Mouse (Mus musculus): Measurements from ENCODE around the gene Rps5. TPM values are rescaled to one million over a fixed set of nuclear protein-coding genes. Genes with fewer than 3 reads are reported as not detected.

Rps5 gene
- polyA plus RNA-seq, 1 experiment from 2014 or later: 866 TPM

DNA sequence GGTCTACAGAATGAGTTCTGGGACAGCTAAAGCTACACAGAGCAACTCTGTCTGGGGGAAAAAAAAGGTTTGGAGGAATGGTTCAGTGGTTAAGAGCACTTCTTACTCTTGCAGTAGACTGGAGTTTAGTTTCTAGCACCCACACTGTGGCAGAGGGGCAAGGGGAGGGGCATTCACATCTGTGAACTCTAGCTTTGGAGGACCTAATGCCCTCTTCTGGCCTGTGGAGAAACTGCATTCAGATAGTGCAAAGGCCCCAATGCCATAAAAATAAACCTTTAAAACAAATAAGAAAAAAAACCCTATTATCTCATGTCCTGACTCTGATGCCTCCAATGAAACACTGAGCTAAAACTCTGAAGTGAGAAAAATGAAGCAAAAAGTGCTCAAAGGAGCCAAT lies 21.4 kb downstream of the Rps5 start:
- no peak overlapping the region for H3K4me2 ChIP-seq
- H3K27me3 ChIP-seq (ENCODE audit: control insufficient read depth, insufficient read depth, low read length): no peaks in the 10 kb centered on the region; the same call in 1 of the 2 replicates
- H3K27ac ChIP-seq (ENCODE audit: low read depth, low read length): no peak overlapping the region
- H3K4me3 ChIP-seq (ENCODE audit: low read depth, low read length): no peak overlapping the region
- no peaks in the 10 kb centered on the region for H3K9me3 ChIP-seq (ENCODE audit: control insufficient read depth, low read length)
- no peak overlapping the region for H3K9ac ChIP-seq (ENCODE audit: low read length)
- H3K4me1 ChIP-seq (ENCODE audit: control insufficient read depth, insufficient read depth, low read length): no peaks in the 10 kb centered on the region
- H3K36me3 ChIP-seq (ENCODE audit: control insufficient read depth, insufficient read depth, low read length): no peaks in the 10 kb centered on the region
- ATAC-seq (ENCODE audit: low FRiP score) (no peak), DNase-seq (ENCODE audit: low spot score, missing footprints) (no peak)

DNA sequence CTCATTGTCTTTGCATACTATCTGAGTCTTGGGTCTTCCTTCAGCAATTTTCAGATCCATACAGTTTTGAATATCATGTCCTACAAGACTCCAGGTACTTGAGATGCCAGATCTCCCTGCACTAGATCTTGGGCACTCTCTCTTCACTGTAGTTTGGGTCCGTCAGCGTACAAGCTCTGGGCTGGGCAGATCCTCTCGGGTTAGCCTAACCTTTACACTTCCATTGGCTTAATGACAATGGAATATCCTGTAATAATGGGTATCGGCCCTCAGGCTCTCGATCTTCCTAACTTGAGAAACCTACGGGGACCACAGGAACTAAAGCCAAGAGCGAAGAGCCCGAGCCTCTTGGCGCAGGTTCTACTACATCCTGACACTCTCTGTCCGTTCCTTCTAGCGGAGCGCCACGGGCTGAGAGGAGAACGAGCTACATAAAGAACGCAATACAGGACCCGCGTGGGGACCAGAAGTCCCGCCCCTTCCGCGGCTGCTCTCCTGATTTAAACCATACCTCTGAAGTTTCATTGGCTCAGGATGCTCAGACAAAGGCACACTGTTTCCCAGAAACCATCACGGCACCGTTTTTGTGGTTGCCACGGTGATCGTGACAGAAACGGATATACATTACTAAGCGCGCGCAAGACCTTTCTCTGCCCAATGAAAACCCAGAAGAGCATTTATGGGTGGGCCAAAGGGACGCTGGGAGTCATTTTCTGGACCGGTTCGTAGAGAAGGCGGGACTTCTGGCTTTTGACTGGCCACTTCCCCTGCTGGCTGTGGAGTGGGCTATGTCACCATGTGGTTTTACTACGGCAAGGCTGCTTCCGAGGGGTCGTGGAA lies 27.2 kb downstream of the Rps5 start:
- peak overlapping the region; percentile 63 for H3K9ac ChIP-seq (ENCODE audit: low read length)
- H3K4me1 ChIP-seq (ENCODE audit: control insufficient read depth, insufficient read depth, low read length): peaks cover 6% of the 10 kb centered on the region; the same call in 1 of the 2 replicates
- H3K4me2 ChIP-seq: peak overlapping the region; percentile 53
- 11% methylated on average over 35 of the region's 35 CpGs for WGBS
- H3K36me3 ChIP-seq (ENCODE audit: control insufficient read depth, insufficient read depth, low read length): no peaks in the 10 kb centered on the region
- no peaks in the 10 kb centered on the region for H3K9me3 ChIP-seq (ENCODE audit: control insufficient read depth, low read length)
- peak overlapping the region; percentile 32 for H3K4me3 ChIP-seq (ENCODE audit: low read depth, low read length)
- H3K27me3 ChIP-seq (ENCODE audit: control insufficient read depth, insufficient read depth, low read length): no peaks in the 10 kb centered on the region
- peak; percentile 97 for DNase-seq (ENCODE audit: low spot score, missing footprints)
- ATAC-seq (ENCODE audit: low FRiP score): peak; percentile 98
- H3K27ac ChIP-seq (ENCODE audit: low read depth, low read length): peak overlapping the region; percentile 67

DNA sequence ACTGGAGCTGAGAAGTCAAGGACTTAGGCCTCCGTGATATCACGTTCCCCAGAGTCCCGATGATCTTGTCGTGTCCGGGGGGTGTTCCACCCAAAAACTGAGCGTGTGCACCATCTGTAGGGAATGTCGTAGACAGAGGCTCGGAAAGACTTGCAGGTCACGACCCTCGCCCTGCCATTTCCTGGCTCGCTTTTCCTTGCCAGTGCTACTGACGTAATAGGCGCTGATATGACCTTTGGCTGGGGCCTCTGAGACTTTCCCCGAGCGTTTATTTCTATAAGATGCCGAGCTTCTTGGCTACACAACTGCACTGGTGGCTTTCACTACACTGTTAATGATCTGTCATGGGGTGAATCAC lies 27.8 kb downstream of the Rps5 start:
- no peak for DNase-seq (ENCODE audit: low spot score, missing footprints)
- H3K27ac ChIP-seq (ENCODE audit: low read depth, low read length): peak overlapping the region; percentile 40; the same call in 1 of the 2 replicates
- H3K4me1 ChIP-seq (ENCODE audit: control insufficient read depth, insufficient read depth, low read length): peaks cover 6% of the 10 kb centered on the region; the same call in 1 of the 2 replicates
- ATAC-seq (ENCODE audit: low FRiP score): no peak
- no peaks in the 10 kb centered on the region for H3K9me3 ChIP-seq (ENCODE audit: control insufficient read depth, low read length)
- peak overlapping the region; percentile 53 for H3K4me2 ChIP-seq
- peak overlapping the region; percentile 32 for H3K4me3 ChIP-seq (ENCODE audit: low read depth, low read length)
- peak overlapping the region; percentile 63 for H3K9ac ChIP-seq (ENCODE audit: low read length)
- no peaks in the 10 kb centered on the region for H3K27me3 ChIP-seq (ENCODE audit: control insufficient read depth, insufficient read depth, low read length)
- H3K36me3 ChIP-seq (ENCODE audit: control insufficient read depth, insufficient read depth, low read length): no peaks in the 10 kb centered on the region
- WGBS: 12% methylated on average over 16 of the region's 16 CpGs

DNA sequence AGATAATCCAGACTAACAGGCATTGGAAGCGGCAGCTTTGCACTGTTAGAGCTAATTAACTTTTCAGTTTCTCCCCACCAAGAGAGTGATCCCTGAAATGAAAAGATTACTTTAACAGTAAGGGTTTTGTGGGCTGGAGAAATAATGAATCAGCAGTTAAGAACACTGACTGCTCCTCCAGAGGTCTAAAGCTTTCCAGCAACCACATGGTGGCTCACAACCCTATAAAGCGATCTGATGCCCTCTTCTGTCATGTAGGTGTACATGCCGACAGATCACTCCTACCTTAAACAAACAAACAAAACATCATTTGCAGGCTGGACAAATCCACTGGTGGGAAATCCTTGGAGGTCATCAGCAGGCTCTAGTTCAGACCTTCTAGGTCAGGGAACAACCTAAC lies 32.8 kb downstream of the Rps5 start:
- Histone ChIP-seq H3K27ac (ENCODE audit: low read depth, low read length) (no peak overlapping the region), H3K9ac (ENCODE audit: low read length) (no peak overlapping the region), H3K9me3 (ENCODE audit: control insufficient read depth, low read length) (no peaks in the 10 kb centered on the region), H3K27me3 (ENCODE audit: control insufficient read depth, insufficient read depth, low read length) (no peaks in the 10 kb centered on the region), H3K4me1 (ENCODE audit: control insufficient read depth, insufficient read depth, low read length) (peaks cover 4% of the 10 kb centered on the region; the same call in 1 of the 2 replicates), H3K36me3 (ENCODE audit: control insufficient read depth, insufficient read depth, low read length) (no peaks in the 10 kb centered on the region), H3K4me2 (no peak overlapping the region), H3K4me3 (ENCODE audit: low read depth, low read length) (no peak overlapping the region)
- ATAC-seq (ENCODE audit: low FRiP score): no peak
- 66% methylated on average over 3 of the region's 3 CpGs for WGBS
- no peak for DNase-seq (ENCODE audit: low spot score, missing footprints)

DNA sequence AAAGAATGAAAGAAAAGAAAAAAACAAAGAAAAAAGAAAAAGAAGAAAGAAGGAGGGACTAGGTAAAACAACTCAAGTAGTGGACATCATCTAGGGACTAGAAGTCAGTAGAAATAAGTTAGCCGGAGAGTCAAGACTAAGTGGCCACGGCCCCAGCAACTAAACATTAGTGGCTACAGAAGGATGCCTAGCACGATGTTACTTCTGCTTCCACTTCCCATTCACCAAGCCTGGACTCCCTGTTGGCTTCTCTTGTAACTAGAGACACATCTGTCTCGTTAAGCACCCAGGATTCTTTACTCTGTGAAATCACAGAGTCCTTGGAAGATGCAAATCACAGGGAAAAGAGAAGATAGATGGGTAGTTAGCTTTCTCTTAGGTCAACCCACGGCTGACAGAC lies 35.4 kb downstream of the Rps5 start:
- Histone ChIP-seq H3K9ac (ENCODE audit: low read length) (no peak overlapping the region), H3K4me2 (no peak overlapping the region), H3K9me3 (ENCODE audit: control insufficient read depth, low read length) (no peaks in the 10 kb centered on the region), H3K27me3 (ENCODE audit: control insufficient read depth, insufficient read depth, low read length) (no peaks in the 10 kb centered on the region), H3K36me3 (ENCODE audit: control insufficient read depth, insufficient read depth, low read length) (no peaks in the 10 kb centered on the region), H3K4me1 (ENCODE audit: control insufficient read depth, insufficient read depth, low read length) (no peaks in the 10 kb centered on the region), H3K4me3 (ENCODE audit: low read depth, low read length) (no peak overlapping the region), H3K27ac (ENCODE audit: low read depth, low read length) (no peak overlapping the region)
- DNase-seq (ENCODE audit: low spot score, missing footprints) (no peak), ATAC-seq (ENCODE audit: low FRiP score) (no peak)
- WGBS: 83% methylated on average over 5 of the region's 5 CpGs

DNA sequence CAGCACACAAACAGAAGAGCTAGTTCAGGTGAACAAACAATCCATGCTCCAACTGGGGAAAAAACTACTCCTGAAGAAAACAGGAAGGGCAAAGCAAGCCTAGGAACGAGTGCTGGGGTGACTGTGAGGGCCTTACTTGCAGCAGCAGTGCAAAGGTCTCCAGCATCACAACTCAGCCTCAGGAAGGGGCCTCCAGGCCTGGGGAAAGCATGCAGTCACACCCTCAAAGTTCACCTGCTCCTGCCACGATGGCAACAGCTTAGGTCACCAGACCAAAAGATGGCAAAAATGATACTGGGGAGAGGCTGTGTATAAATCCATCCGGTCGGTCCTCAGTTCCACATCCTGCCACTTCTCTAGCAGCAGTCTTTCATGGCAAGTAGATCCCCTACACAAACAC lies 36.9 kb downstream of the Rps5 start:
- H3K9me3 ChIP-seq (ENCODE audit: control insufficient read depth, low read length): no peaks in the 10 kb centered on the region
- ATAC-seq (ENCODE audit: low FRiP score) (no peak), DNase-seq (ENCODE audit: low spot score, missing footprints) (no peak)
- H3K36me3 ChIP-seq (ENCODE audit: control insufficient read depth, insufficient read depth, low read length): no peaks in the 10 kb centered on the region
- no peak overlapping the region for H3K27ac ChIP-seq (ENCODE audit: low read depth, low read length)
- H3K4me1 ChIP-seq (ENCODE audit: control insufficient read depth, insufficient read depth, low read length): no peaks in the 10 kb centered on the region
- no peak overlapping the region for H3K4me2 ChIP-seq
- WGBS: 85% methylated on average over 4 of the region's 4 CpGs
- no peaks in the 10 kb centered on the region for H3K27me3 ChIP-seq (ENCODE audit: control insufficient read depth, insufficient read depth, low read length)
- H3K4me3 ChIP-seq (ENCODE audit: low read depth, low read length): no peak overlapping the region
- no peak overlapping the region for H3K9ac ChIP-seq (ENCODE audit: low read length)

DNA sequence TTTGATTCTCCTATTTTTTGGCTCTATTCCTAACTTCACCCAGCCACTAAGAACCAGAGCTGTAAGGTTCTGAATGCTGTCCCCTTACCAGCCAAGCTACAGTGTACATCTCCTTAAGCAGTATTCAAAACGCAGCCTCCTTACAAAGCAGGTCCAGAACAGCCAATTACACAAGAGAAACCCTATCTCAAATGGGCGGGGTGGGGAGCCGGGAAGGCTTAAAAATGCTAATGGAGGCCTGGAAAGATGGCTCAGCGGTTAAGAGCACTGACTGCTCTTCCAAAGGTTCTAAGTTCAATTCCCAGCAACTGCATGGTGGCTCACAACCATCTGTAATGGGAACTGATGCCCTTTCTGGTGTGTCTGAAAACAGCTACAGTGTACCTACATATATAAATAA lies 37.6 kb downstream of the Rps5 start:
- no peaks in the 10 kb centered on the region for H3K36me3 ChIP-seq (ENCODE audit: control insufficient read depth, insufficient read depth, low read length)
- WGBS: 12% methylated on average over 4 of the region's 4 CpGs
- no peak for ATAC-seq (ENCODE audit: low FRiP score)

DNA sequence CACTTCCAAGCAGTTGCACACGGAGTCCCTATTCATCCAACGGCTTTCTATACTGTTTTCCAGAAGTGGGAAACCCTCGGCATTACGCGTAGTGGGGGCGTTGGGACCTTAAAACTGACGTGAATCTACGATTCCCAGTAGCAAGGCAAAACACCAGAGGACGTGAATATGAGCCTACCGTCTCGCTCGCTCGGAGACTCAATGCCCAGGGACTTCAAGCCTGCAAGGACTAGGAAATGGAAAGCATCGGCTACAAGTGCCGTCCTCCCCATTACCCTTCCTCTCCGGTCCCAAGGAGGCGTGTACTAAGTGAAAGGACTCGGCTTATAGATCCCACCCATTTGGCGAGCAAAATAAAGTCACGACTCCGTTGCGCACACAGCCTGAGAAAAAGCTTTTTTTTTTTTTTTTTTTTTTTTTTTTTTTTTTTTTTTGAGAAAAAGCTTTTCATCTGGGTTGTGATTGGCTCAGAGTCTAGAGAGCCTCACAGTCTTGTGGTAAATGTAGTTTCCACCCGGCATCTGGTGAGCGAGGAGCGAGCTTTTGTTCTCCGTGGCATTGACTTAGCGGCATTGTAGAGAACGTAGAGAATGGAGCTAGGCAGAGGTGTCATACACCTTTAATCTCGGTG lies 39.5 kb downstream of the Rps5 start:
- Histone ChIP-seq H3K27ac (ENCODE audit: low read depth, low read length) (peak overlapping the region; percentile 51), H3K27me3 (ENCODE audit: control insufficient read depth, insufficient read depth, low read length) (no peaks in the 10 kb centered on the region), H3K36me3 (ENCODE audit: control insufficient read depth, insufficient read depth, low read length) (no peaks in the 10 kb centered on the region), H3K9me3 (ENCODE audit: control insufficient read depth, low read length) (no peaks in the 10 kb centered on the region), H3K9ac (ENCODE audit: low read length) (peak overlapping the region; percentile 43), H3K4me2 (peak overlapping the region; percentile 49), H3K4me3 (ENCODE audit: low read depth, low read length) (peak overlapping the region; percentile 26), H3K4me1 (ENCODE audit: control insufficient read depth, insufficient read depth, low read length) (peaks cover 8% of the 10 kb centered on the region)
- ATAC-seq (ENCODE audit: low FRiP score) (peak; percentile 78), DNase-seq (ENCODE audit: low spot score, missing footprints) (peak; percentile 95)
- 4% methylated on average over 29 of the region's 29 CpGs for WGBS

More for the DNA sequence above, 37.6 kb downstream of the Rps5 start:
- no peaks in the 10 kb centered on the region for H3K27me3 ChIP-seq (ENCODE audit: control insufficient read depth, insufficient read depth, low read length)
- H3K4me1 ChIP-seq (ENCODE audit: control insufficient read depth, insufficient read depth, low read length): no peaks in the 10 kb centered on the region
- H3K9ac ChIP-seq (ENCODE audit: low read length): no peak overlapping the region
- no peaks in the 10 kb centered on the region for H3K9me3 ChIP-seq (ENCODE audit: control insufficient read depth, low read length)
- no peak for DNase-seq (ENCODE audit: low spot score, missing footprints)
- no peak overlapping the region for H3K27ac ChIP-seq (ENCODE audit: low read depth, low read length)
- H3K4me2 ChIP-seq: no peak overlapping the region
- no peak overlapping the region for H3K4me3 ChIP-seq (ENCODE audit: low read depth, low read length)

DNA sequence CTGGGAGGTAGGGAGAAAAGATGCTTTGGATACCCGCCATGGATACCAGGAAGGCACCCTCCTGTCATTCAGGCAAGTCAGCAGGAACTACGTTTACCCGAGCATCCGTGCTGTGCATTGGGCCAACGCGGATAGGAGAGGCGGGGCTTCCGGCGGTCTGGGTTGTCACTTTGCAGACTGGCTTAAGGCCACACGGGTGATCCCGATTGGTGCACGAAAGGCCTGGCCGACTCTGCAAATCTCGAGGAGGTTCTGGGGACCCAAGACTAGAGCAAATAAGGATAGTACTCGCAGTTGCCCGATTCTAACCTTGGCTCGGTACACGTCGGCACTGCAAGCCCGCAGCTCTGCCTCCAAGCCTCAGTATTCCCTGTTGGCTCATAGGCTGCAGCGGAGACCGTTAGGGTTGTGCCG lies 43.6 kb downstream of the Rps5 start, which contains the start of gene Zfp324:
Gene Zfp324, plus strand, starts transcription at position 161 of the 414 bp plus-strand sequence.
- peak within 1 kb of the TSS; percentile 67 for H3K27ac ChIP-seq (ENCODE audit: low read depth, low read length)
- DNase-seq (ENCODE audit: low spot score, missing footprints) (peak; percentile 96), ATAC-seq (ENCODE audit: low FRiP score) (peak; percentile 93)
- H3K9me3 ChIP-seq (ENCODE audit: control insufficient read depth, low read length): no peaks in the 10 kb centered on the region
- WGBS: under 1% methylated on average over 23 of the region's 23 CpGs
- H3K4me2 ChIP-seq: peak within 1 kb of the TSS; percentile 97
- peaks cover 15% of the 10 kb centered on the region for H3K4me1 ChIP-seq (ENCODE audit: control insufficient read depth, insufficient read depth, low read length)
- peak within 1 kb of the TSS; percentile 84 for H3K4me3 ChIP-seq (ENCODE audit: low read depth, low read length)
- peaks cover 8% of the 10 kb centered on the region; the same call in 1 of the 2 replicates for H3K36me3 ChIP-seq (ENCODE audit: control insufficient read depth, insufficient read depth, low read length)
- H3K9ac ChIP-seq (ENCODE audit: low read length): peak within 1 kb of the TSS; percentile 92
- no peaks in the 10 kb centered on the region for H3K27me3 ChIP-seq (ENCODE audit: control insufficient read depth, insufficient read depth, low read length)

Measured in midbrain, embryonic 11.5 days (tissue).